ENCODE assay signal across 16 mouse cellular contexts in genomic region chr8:122304058-122304457, GRCm38 (mm10). TPM values are rescaled to one million over a fixed set of nuclear protein-coding genes. Genes with fewer than 3 reads are reported as not detected.
DNase-seq lines count a peak whose midpoint lies in the region; ATAC-seq lines count a peak whose summit lies in the region.
"Had no signal": no experiment of that assay in that cellular context is flagged by ENCODE, and none has a peak within 500 bp of the region (broad histone marks: within the 10 kb centered on the region; RNA-seq: fewer than 3 reads in every experiment).

No protein-coding gene starts in this region.

- no peaks in the 10 kb centered on the region for H3K9me3 ChIP-seq in heart, embryonic 13.5 days
- no peaks in the 10 kb centered on the region for H3K9me3 ChIP-seq in forebrain, embryonic 12.5 days
- H3K9me3 ChIP-seq: forebrain, embryonic 10.5 days; neural tube, embryonic 13.5 days had no signal

- H3K4me1 ChIP-seq in heart, embryonic 13.5 days: peaks cover 100% of the 10 kb centered on the region
- peaks cover 22% of the 10 kb centered on the region for H3K4me1 ChIP-seq in forebrain, embryonic 12.5 days

- no peaks in the 10 kb centered on the region for H3K27me3 ChIP-seq in heart, embryonic 13.5 days (replicated peaks)
- H3K27me3 ChIP-seq in forebrain, embryonic 12.5 days: peaks cover 6% of the 10 kb centered on the region
- H3K27me3 ChIP-seq: neural tube, embryonic 13.5 days had no signal

- 10% methylated on average over 3 of the region's 3 CpGs for WGBS in heart, embryonic 13.5 days
- 22% methylated on average over 3 of the region's 3 CpGs for WGBS in forebrain, embryonic 12.5 days

- peaks cover 45% of the 10 kb centered on the region for H3K36me3 ChIP-seq in heart, embryonic 13.5 days
- H3K36me3 ChIP-seq in forebrain, embryonic 12.5 days (replicated peaks): no peaks in the 10 kb centered on the region
- H3K36me3 ChIP-seq: forebrain, embryonic 10.5 days; neural tube, embryonic 13.5 days had no signal

- ATAC-seq in heart, embryonic 13.5 days (ENCODE audit: extremely low read depth, insufficient number of reproducible peaks, low FRiP score, low TSS enrichment): peak; percentile 3; the same call in 1 of the 2 replicates
- ATAC-seq in erythroid progenitor cell, adult 5-6 weeks (replicated peaks; ENCODE audit: low FRiP score, poor library complexity, severe bottlenecking): 0 out of 2 replicates have a peak, but pooled peaks have one; percentile 28
- ATAC-seq in forebrain, embryonic 12.5 days (ENCODE audit: low FRiP score): no peak

- H3K4me2 ChIP-seq in heart, embryonic 13.5 days: no peak overlapping the region
- H3K4me2 ChIP-seq in forebrain, embryonic 12.5 days: no peak overlapping the region
- H3K4me2 ChIP-seq: midbrain, embryonic 11.5 days; neural tube, embryonic 13.5 days had no signal

- H3K4me3 ChIP-seq in heart, embryonic 13.5 days: no peak overlapping the region
- H3K4me3 ChIP-seq in forebrain, embryonic 12.5 days (replicated peaks): no peak overlapping the region
- H3K4me3 ChIP-seq: forebrain, embryonic 10.5 days; neural tube, embryonic 13.5 days had no signal

- H3K9ac ChIP-seq in heart, embryonic 13.5 days: peak overlapping the region; percentile 45
- no peak overlapping the region for H3K9ac ChIP-seq in forebrain, embryonic 12.5 days
- H3K9ac ChIP-seq: neural tube, embryonic 13.5 days had no signal

- no peak for DNase-seq in heart, postnatal 4 days
- DNase-seq in CD4-positive helper T cell, adult 2 months (ENCODE audit: low read depth, low spot score): peak; percentile 43
- DNase-seq in lung, postnatal 10 days: peak; percentile 54
- DNase-seq in layer of hippocampus, adult 18-20 months (ENCODE audit: low spot score in 2 of 2): no peak
- DNase-seq in Muller cell, postnatal 12 days (ENCODE audit: inconsistent ontology term): no peak
- DNase-seq: gastrocnemius, postnatal 10 days; heart, postnatal 36 days; kidney, adult 9 months; left cerebral cortex, postnatal 4 days had no signal

- no peak overlapping the region; the same call in 1 of the 2 replicates for H3K27ac ChIP-seq in heart, embryonic 13.5 days (replicated peaks)
- no peak overlapping the region for H3K27ac ChIP-seq in forebrain, embryonic 12.5 days
- H3K27ac ChIP-seq: forebrain, embryonic 10.5 days; neural tube, embryonic 13.5 days had no signal

RNA-seq across cellular contexts. Expression of gene Zfpm1, which starts 22.1 kb away (rescaled TPM):
- 3.8 TPM in 2 replicates for polyA plus RNA-seq in heart, embryonic 13.5 days (2015; fragmentation: Nextera tagmentation; extraction: Ambion mirVana)
- 10 to 100 TPM; 45.7 to 47.0 TPM for total RNA-seq in heart, postnatal 4 days (2021)
- 176 and 254 TPM in 2 replicates for total RNA-seq in erythroid progenitor cell, adult 5-6 weeks (2015; ENCODE audit: low replicate concordance)
- 303 and 467 TPM in 2 replicates for total RNA-seq in erythroid progenitor cell, adult 5-6 weeks (2017; ENCODE audit: low replicate concordance)
- total RNA-seq in layer of hippocampus, adult 18-20 months (2021): 10 to 100 TPM; 43.7 to 52.2 TPM
- 0.82 and 1.2 TPM in 2 replicates for polyA plus RNA-seq in forebrain, embryonic 12.5 days (2016; fragmentation: Nextera tagmentation; extraction: Ambion mirVana)

RNA-seq across cellular contexts. Expression of gene Trhr2, which starts 56.5 kb away (rescaled TPM):
- polyA plus RNA-seq in heart, embryonic 13.5 days (2015; fragmentation: Nextera tagmentation; extraction: Ambion mirVana): not detected in 2 replicates
- not detected for total RNA-seq in heart, postnatal 4 days (2021)
- not detected in 2 replicates for total RNA-seq in erythroid progenitor cell, adult 5-6 weeks (2015; ENCODE audit: low replicate concordance)
- total RNA-seq in erythroid progenitor cell, adult 5-6 weeks (2017; ENCODE audit: low replicate concordance): not detected in 2 replicates
- total RNA-seq in layer of hippocampus, adult 18-20 months (2021): 1 to 10 TPM in 1 of 2 experiments, under 1 TPM in 1; 0.41 to 1.3 TPM
- not detected in 2 replicates for polyA plus RNA-seq in forebrain, embryonic 12.5 days (2016; fragmentation: Nextera tagmentation; extraction: Ambion mirVana)
- total RNA-seq: adrenal gland, adult 18-20 months; gastrocnemius, postnatal 10 days; heart, postnatal 36 days had no signal
- polyA plus RNA-seq: forebrain, embryonic 10.5 days; midbrain, embryonic 11.5 days; neural tube, embryonic 13.5 days had no signal

Comparison
In these comparisons a context has a peak if more than half of its experiments do, and no peak if none do; other contexts are left out.
1. DNase-seq: peak in CD4-positive helper T cell, adult 2 months (single experiment) and lung, postnatal 10 days (single experiment); none in heart, postnatal 4 days (single experiment), layer of hippocampus, adult 18-20 months (0 of 2) and Muller cell, postnatal 12 days (single experiment).